Comparison of ENCODE assay signal across 7 mouse cellular contexts in the genomic region with DNA sequence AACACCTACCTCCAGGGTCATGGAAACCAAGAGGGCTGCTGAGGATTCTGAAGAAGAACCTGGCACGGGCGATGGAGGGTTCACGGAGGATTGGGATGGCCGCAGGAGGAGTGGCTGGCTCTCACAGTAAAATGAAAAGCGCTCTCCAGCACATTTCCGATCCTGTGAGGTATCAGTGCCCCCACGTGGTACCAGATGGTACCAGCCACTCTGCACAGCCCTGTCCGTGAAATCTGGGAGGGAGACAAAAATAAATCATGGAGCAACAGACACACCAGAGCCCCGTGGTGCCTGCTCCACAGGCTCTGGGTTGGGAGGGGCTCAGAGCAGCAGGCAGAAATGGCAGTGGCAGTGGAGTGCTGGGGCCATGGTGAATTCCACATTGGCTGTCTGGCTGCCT. TPM values are rescaled to one million over a fixed set of nuclear protein-coding genes. Genes with fewer than 3 reads are reported as not detected.
DNase-seq lines count a peak whose midpoint lies in the region; ATAC-seq and TF ChIP-seq lines count a peak whose summit lies in the region.

No protein-coding gene starts in this region.

- no peaks in the 10 kb centered on the region for H3K36me3 ChIP-seq in forebrain, embryonic 11.5 days (ENCODE audit: control insufficient read depth, insufficient read depth, low read length)
- H3K36me3 ChIP-seq in hindbrain, embryonic 16.5 days (ENCODE audit: control insufficient read depth, insufficient read depth, low read length): no peaks in the 10 kb centered on the region
- H3K36me3 ChIP-seq in lung, postnatal 0 days (ENCODE audit: insufficient read depth, low read length): no peaks in the 10 kb centered on the region

- no peak overlapping the region for H3K27ac ChIP-seq in forebrain, embryonic 11.5 days (ENCODE audit: low read depth, low read length)
- no peak overlapping the region for H3K27ac ChIP-seq in hindbrain, embryonic 16.5 days (ENCODE audit: low read depth, low read length)
- H3K27ac ChIP-seq in lung, postnatal 0 days (ENCODE audit: low read length): no peak overlapping the region

- H3K4me2 ChIP-seq in forebrain, embryonic 11.5 days (ENCODE audit: low read depth, low read length, severe bottlenecking): no peak overlapping the region
- no peak overlapping the region for H3K4me2 ChIP-seq in hindbrain, embryonic 16.5 days (ENCODE audit: low read length)
- H3K4me2 ChIP-seq in lung, postnatal 0 days (replicated peaks; ENCODE audit: low read depth, low read length): no peak overlapping the region

- no peak overlapping the region for H3K9ac ChIP-seq in forebrain, embryonic 11.5 days (ENCODE audit: low read length)
- 0 out of 2 replicates have a peak overlapping the region, but pooled peaks have one; percentile 22 for H3K9ac ChIP-seq in hindbrain, embryonic 16.5 days (ENCODE audit: low read depth, low read length)
- H3K9ac ChIP-seq in lung, postnatal 0 days (replicated peaks; ENCODE audit: low read depth): no peak overlapping the region

- H3K9me3 ChIP-seq in forebrain, embryonic 11.5 days (ENCODE audit: control insufficient read depth, low read length): no peaks in the 10 kb centered on the region
- H3K9me3 ChIP-seq in hindbrain, embryonic 16.5 days (ENCODE audit: control insufficient read depth, low read length): no peaks in the 10 kb centered on the region
- no peaks in the 10 kb centered on the region for H3K9me3 ChIP-seq in lung, postnatal 0 days (ENCODE audit: low read length)

- TF ChIP-seq CTCF in lung, postnatal 0 days (IDR thresholded peaks at IDR 0.05): peak; percentile 59

- no peaks in the 10 kb centered on the region for H3K27me3 ChIP-seq in forebrain, embryonic 11.5 days (ENCODE audit: control insufficient read depth, insufficient read depth, low read length)
- H3K27me3 ChIP-seq in hindbrain, embryonic 16.5 days (replicated peaks; ENCODE audit: control insufficient read depth, insufficient read depth, low read length): peaks cover 3% of the 10 kb centered on the region; the same call in 1 of the 2 replicates
- no peaks in the 10 kb centered on the region for H3K27me3 ChIP-seq in lung, postnatal 0 days (replicated peaks; ENCODE audit: insufficient read depth, low read length)

- ATAC-seq in forebrain, embryonic 11.5 days (replicated peaks; ENCODE audit: low FRiP score): no peak
- peak; percentile 58 for ATAC-seq in hindbrain, embryonic 16.5 days
- peak; percentile 38; the same call in 1 of the 2 replicates for ATAC-seq in lung, postnatal 0 days
- ATAC-seq in inflammation-experienced regulatory T-cells, adult 6 months: no peak

- 27% methylated on average over 9 of the region's 9 CpGs for WGBS in forebrain, embryonic 11.5 days
- WGBS in hindbrain, embryonic 16.5 days: 21% methylated on average over 9 of the region's 9 CpGs
- 24% methylated on average over 9 of the region's 9 CpGs for WGBS in lung, postnatal 0 days

- TF ChIP-seq EP300 in lung, postnatal 0 days (IDR thresholded peaks at IDR 0.05): no peak

- no peak overlapping the region for H3K4me3 ChIP-seq in forebrain, embryonic 11.5 days (ENCODE audit: low read depth, low read length)
- H3K4me3 ChIP-seq in hindbrain, embryonic 16.5 days (ENCODE audit: low read length): no peak overlapping the region
- no peak overlapping the region for H3K4me3 ChIP-seq in lung, postnatal 0 days (ENCODE audit: low read depth, low read length)

- peak; percentile 25 for DNase-seq in Muller cell, postnatal 12 days (ENCODE audit: inconsistent ontology term)
- DNase-seq in ZHBTc4 (ENCODE audit: low read depth, low spot score): peak; percentile 21
- DNase-seq in forebrain, embryonic 11.5 days (ENCODE audit: low spot score): peak; percentile 60
- no peak for DNase-seq in lung, postnatal 0 days (ENCODE audit: low spot score)
- DNase-seq in right cerebral cortex, postnatal 4 days: peak; percentile 52

- H3K4me1 ChIP-seq in forebrain, embryonic 11.5 days (replicated peaks; ENCODE audit: control insufficient read depth, insufficient read depth, low read length): no peaks in the 10 kb centered on the region
- H3K4me1 ChIP-seq in hindbrain, embryonic 16.5 days (ENCODE audit: control insufficient read depth, insufficient read depth, low read depth, low read length): peaks cover 2% of the 10 kb centered on the region; the same call in 1 of the 2 replicates
- H3K4me1 ChIP-seq in lung, postnatal 0 days (ENCODE audit: insufficient read depth, low read depth, low read length): no peaks in the 10 kb centered on the region

RNA-seq across cellular contexts. Expression of gene Kcna5, which starts 18.6 kb away (rescaled TPM):
- 1.3 and 1.8 TPM in 2 replicates for polyA plus RNA-seq in forebrain, embryonic 11.5 days (2014; fragmentation: Nextera tagmentation; extraction: Ambion mirVana)
- 3.7 and 4.3 TPM in 2 replicates for polyA plus RNA-seq in hindbrain, embryonic 16.5 days (2015; fragmentation: Nextera tagmentation; extraction: Ambion mirVana)
- 1.5 TPM in 2 replicates for polyA plus RNA-seq in lung, postnatal 0 days (2015; fragmentation: Nextera tagmentation; extraction: Ambion mirVana)
- not detected for polyA plus RNA-seq in inflammation-experienced regulatory T-cells, adult 6 months (2017; shearing (Covaris generic))

Comparison
In these comparisons a context has a peak if more than half of its experiments do, and no peak if none do; other contexts are left out.
1. ATAC-seq: peak in hindbrain, embryonic 16.5 days (single experiment) and lung, postnatal 0 days (single experiment); none in forebrain, embryonic 11.5 days (single experiment) and inflammation-experienced regulatory T-cells, adult 6 months (single experiment).